In the genomic region with DNA sequence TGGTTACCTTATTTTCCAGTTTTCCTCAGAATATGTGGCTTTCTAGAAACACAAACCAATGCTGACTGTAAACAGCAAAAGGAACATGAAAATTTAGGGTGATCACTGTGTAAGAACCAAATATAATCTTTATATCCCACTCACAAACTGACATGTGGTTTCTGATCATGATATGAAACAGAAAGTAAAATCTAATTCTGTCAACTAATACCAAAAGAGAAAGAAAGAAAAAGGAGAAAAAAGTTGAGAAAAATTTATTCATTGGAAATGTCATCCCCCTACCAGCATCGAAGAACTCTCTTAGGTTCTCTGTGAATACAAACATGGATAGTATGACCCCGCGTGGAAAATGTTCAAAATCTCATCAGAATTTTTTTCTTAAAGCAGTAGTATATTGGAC, we compare ENCODE assay signal across 23 mouse cellular contexts. TPM values are rescaled to one million over a fixed set of nuclear protein-coding genes. Genes with fewer than 3 reads are reported as not detected.
DNase-seq lines count a peak whose midpoint lies in the region; ATAC-seq lines count a peak whose summit lies in the region.
"Had no signal": no experiment of that assay in that cellular context is flagged by ENCODE, and none has a peak within 500 bp of the region (broad histone marks: within the 10 kb centered on the region; RNA-seq: fewer than 3 reads in every experiment).

No protein-coding gene starts in this region.

- no peaks in the 10 kb centered on the region for H3K9me3 ChIP-seq in hindbrain, embryonic 11.5 days (ENCODE audit: control insufficient read depth, low read length)
- H3K9me3 ChIP-seq in hindbrain, embryonic 14.5 days (ENCODE audit: control insufficient read depth, low read length), result no peaks in the 10 kb centered on the region
- H3K9me3 ChIP-seq: G1E had no signal

- peak; percentile 64 for ATAC-seq in CD4-positive, CD25-positive, alpha-beta regulatory T cell, adult 4 months
- ATAC-seq in activated CD4-positive, CD25-positive, alpha-beta regulatory T cell, adult 4 months, result peak; percentile 59
- no peak for ATAC-seq in hindbrain, embryonic 11.5 days (ENCODE audit: low FRiP score)
- ATAC-seq in hindbrain, embryonic 14.5 days (ENCODE audit: low FRiP score), result no peak
- ATAC-seq: Patski had no signal

- no peaks in the 10 kb centered on the region for H3K36me3 ChIP-seq in hindbrain, embryonic 11.5 days (ENCODE audit: control insufficient read depth, insufficient read depth, low read length)
- H3K36me3 ChIP-seq in hindbrain, embryonic 14.5 days (replicated peaks; ENCODE audit: control insufficient read depth, insufficient read depth), result no peaks in the 10 kb centered on the region
- H3K36me3 ChIP-seq: G1E had no signal

- no peak overlapping the region for H3K9ac ChIP-seq in hindbrain, embryonic 11.5 days (ENCODE audit: low read depth, low read length)
- H3K9ac ChIP-seq in hindbrain, embryonic 14.5 days, result no peak overlapping the region

- H3K27ac ChIP-seq in hindbrain, embryonic 11.5 days (ENCODE audit: low read depth, low read length), result no peak overlapping the region
- H3K27ac ChIP-seq in hindbrain, embryonic 14.5 days, result no peak overlapping the region

- no peaks in the 10 kb centered on the region for H3K4me1 ChIP-seq in hindbrain, embryonic 11.5 days (replicated peaks; ENCODE audit: control insufficient read depth, insufficient read depth, low read length)
- no peaks in the 10 kb centered on the region for H3K4me1 ChIP-seq in hindbrain, embryonic 14.5 days (replicated peaks; ENCODE audit: control insufficient read depth, insufficient read depth, low read length)

- H3K4me3 ChIP-seq in hindbrain, embryonic 11.5 days (ENCODE audit: low read depth, low read length), result no peak overlapping the region
- no peak overlapping the region for H3K4me3 ChIP-seq in hindbrain, embryonic 14.5 days (replicated peaks; ENCODE audit: low read length)

- DNase-seq in induced T-regulatory cell, adult 2 months (ENCODE audit: low read depth), result peak; percentile 57
- no peak for DNase-seq in adrenal gland, adult (ENCODE audit: inconsistent age in 2 of 2, low spot score in 1 of 2)
- DNase-seq in hindbrain, embryonic 11.5 days (ENCODE audit: low spot score), result no peak
- no peak for DNase-seq in hindbrain, embryonic 14.5 days (ENCODE audit: low spot score)
- DNase-seq: adrenal gland, adult 2 months; adrenal gland, adult 8-10 months; adrenal gland, postnatal 10 days; adrenal gland, postnatal 14 days; adrenal gland, postnatal 25 days; adrenal gland, postnatal 36 days; B cell, adult 2 months; cerebellum, adult 11 months; cerebellum, adult 11-12 months; cerebellum, adult 18-20 months; cerebellum, adult 2 months; cerebellum, adult 8-10 months; cerebellum, adult 9-10 months had no signal

- H3K4me2 ChIP-seq in hindbrain, embryonic 11.5 days (replicated peaks; ENCODE audit: low read depth, low read length), result no peak overlapping the region
- H3K4me2 ChIP-seq in hindbrain, embryonic 14.5 days (replicated peaks), result no peak overlapping the region

- WGBS in hindbrain, embryonic 11.5 days, result 95% methylated on average over 3 of the region's 3 CpGs
- 95% methylated on average over 3 of the region's 3 CpGs for WGBS in hindbrain, embryonic 14.5 days

- no peaks in the 10 kb centered on the region for H3K27me3 ChIP-seq in hindbrain, embryonic 11.5 days (ENCODE audit: control insufficient read depth, insufficient read depth, low read length)
- H3K27me3 ChIP-seq in hindbrain, embryonic 14.5 days (ENCODE audit: control insufficient read depth, insufficient read depth, low read length), result no peaks in the 10 kb centered on the region

RNA-seq across cellular contexts. Expression of a gene that starts 29.2 kb away (rescaled TPM):
- not detected for polyA plus RNA-seq in CD4-positive, CD25-positive, alpha-beta regulatory T cell, adult 4 months (2017; shearing (Covaris generic))
- polyA plus RNA-seq in activated CD4-positive, CD25-positive, alpha-beta regulatory T cell, adult 4 months (2017; shearing (Covaris generic)), result not detected
- polyA plus RNA-seq in hindbrain, embryonic 11.5 days (2014; fragmentation: Nextera tagmentation; extraction: Ambion mirVana), result not detected in 2 replicates
- not detected in 2 replicates for polyA plus RNA-seq in hindbrain, embryonic 14.5 days (2014; fragmentation: Nextera tagmentation; extraction: Ambion mirVana)
- polyA plus RNA-seq: adrenal gland, adult 2 months; brain, embryonic 14.5 days; C2C12; cerebellum, adult 2 months; G1E; Patski had no signal

Comparison
In these comparisons a context has a peak if more than half of its experiments do, and no peak if none do; other contexts are left out.
1. ATAC-seq: peak in CD4-positive, CD25-positive, alpha-beta regulatory T cell, adult 4 months (single experiment) and activated CD4-positive, CD25-positive, alpha-beta regulatory T cell, adult 4 months (single experiment); none in hindbrain, embryonic 11.5 days (single experiment) and hindbrain, embryonic 14.5 days (single experiment).